Mouse (Mus musculus): ENCODE results near the gene Dhdh. TPM values are rescaled to one million over a fixed set of nuclear protein-coding genes. Genes with fewer than 3 reads are reported as not detected.
A peak's percentile ranks its signal among the peaks of the same experiment; 100 is the strongest.
"Not testable (repeated sequence)": the region's sequence is repeated elsewhere in the genome, so short reads cannot be mapped to it uniquely, and the experiment has no call there.

Gene Dhdh
- polyA plus RNA-seq (2015; fragmentation: Nextera tagmentation; extraction: Ambion mirVana) = 3.3 and 3.6 TPM in 2 replicates

DNA sequence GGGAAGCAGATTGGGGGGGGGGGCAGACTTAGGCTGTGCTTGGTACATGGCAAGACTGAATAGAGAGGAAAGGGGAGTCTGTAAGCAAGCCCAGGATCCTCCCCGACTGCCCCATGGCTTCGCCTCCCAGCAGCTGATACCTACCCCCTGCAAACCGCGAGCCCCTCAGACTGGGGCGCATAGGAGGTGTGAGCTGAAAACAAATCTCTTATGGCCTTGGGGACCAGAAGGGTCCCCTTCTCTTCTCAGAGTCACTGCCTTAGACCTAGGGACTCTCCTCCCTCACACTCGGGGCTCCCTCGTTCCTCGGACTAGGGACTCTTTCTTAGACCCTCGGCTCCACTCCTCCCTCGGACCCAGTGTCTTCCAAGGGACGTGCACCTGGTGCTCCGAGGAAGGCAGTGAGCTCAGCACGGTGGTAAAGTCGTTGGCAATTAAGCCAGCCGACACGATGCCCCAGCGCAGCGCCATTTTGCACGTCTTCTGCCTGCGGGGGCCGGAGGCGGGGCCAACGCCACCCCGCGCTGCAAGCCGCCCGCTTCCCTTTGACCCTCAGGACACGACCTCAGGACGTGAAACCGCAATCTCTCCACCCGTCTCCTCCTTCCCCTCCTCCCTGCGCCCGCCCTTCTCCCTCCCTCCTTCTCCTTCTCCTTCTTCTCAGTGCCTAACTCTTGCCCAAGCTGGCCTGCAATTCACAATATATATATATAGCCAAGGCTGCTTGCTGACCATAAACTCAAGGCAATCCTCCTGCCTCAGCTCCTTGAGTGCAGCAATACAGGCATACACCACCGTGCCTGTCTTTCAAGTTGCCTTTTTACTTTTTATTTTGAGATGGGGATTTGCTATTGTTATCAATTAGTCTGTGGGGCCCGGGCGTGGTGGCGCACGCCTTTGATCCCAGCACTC, at the start of gene Dhdh:
Gene Dhdh, minus strand, starts transcription at position 513 of the 912 bp plus-strand sequence.
- H3K27me3 ChIP-seq = no peaks in the 10 kb centered on the region
- H3K27ac ChIP-seq = peak within 1 kb of the TSS; percentile 86
- no peaks in the 10 kb centered on the region for H3K9me3 ChIP-seq
- peak within 1 kb of the TSS; percentile 65 for H3K9ac ChIP-seq (replicated peaks)
- H3K36me3 ChIP-seq = peaks cover 17% of the 10 kb centered on the region
- peak; percentile 78 for ATAC-seq
- WGBS = 9% methylated on average over 38 of the region's 38 CpGs
- peaks cover 26% of the 10 kb centered on the region for H3K4me1 ChIP-seq (replicated peaks)
- H3K4me2 ChIP-seq (replicated peaks) = peak within 1 kb of the TSS; percentile 57
- H3K4me3 ChIP-seq (replicated peaks) = peak within 1 kb of the TSS; percentile 40

DNA sequence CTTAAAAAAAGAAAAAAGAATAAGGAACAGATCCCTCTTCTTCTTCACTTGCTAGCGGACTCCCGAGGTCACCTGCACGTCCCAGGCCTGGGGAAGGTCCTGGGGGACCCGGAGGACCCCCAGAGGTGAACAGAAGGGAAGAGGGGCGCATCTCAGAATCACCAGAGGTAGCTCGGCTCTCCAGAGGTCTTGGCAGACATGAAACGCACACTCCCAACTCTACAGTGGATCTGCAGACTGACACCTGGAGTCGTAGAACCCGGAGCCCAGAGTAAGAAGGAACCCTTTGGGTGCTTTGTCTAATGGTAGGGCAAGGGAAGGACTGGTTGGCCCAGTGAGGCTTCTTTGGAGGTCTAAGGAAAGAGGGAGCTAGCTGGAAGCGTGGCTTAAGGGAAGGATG, 49.0 kb upstream of the Dhdh start:
- no peaks in the 10 kb centered on the region for H3K36me3 ChIP-seq

DNA sequence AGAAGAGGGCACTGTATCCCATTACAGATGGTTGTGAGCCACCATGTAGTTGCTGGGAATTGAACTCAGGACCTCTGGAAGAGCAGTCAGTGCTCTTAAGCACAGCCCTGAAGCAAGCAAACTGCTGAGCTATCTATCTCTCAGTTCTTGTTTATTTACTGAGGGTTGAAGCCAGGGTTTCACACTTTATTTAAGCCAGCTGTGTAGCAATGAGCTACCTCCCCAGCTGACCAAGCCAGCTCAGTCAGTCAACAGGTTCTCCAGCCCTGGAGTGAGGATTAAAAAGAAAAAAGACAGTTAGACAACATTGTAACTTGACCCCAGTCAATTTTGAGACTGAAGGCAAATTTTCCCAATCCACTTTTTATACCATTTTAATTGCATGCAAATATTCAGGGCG, 47.1 kb upstream of the Dhdh start:
- no peaks in the 10 kb centered on the region for H3K27me3 ChIP-seq
- H3K36me3 ChIP-seq = no peaks in the 10 kb centered on the region
- no peak overlapping the region for H3K4me3 ChIP-seq (replicated peaks)
- H3K9ac ChIP-seq (replicated peaks) = no peak overlapping the region
- no peak for ATAC-seq
- H3K27ac ChIP-seq = no peak overlapping the region
- H3K4me1 ChIP-seq (replicated peaks) = peaks cover 7% of the 10 kb centered on the region
- no peaks in the 10 kb centered on the region for H3K9me3 ChIP-seq
- no peak overlapping the region for H3K4me2 ChIP-seq (replicated peaks)
- 77% methylated on average over 1 of the region's 1 CpGs for WGBS

More for the DNA sequence above, 49.0 kb upstream of the Dhdh start:
- peak overlapping the region; percentile 50 for H3K4me3 ChIP-seq (replicated peaks)
- no peak for ATAC-seq
- no peak overlapping the region for H3K27ac ChIP-seq
- H3K9ac ChIP-seq (replicated peaks) = peak overlapping the region; percentile 68
- WGBS = 79% methylated on average over 10 of the region's 10 CpGs
- peak overlapping the region; percentile 70 for H3K4me2 ChIP-seq (replicated peaks)
- H3K27me3 ChIP-seq = no peaks in the 10 kb centered on the region
- peaks cover 7% of the 10 kb centered on the region for H3K4me1 ChIP-seq (replicated peaks)
- H3K9me3 ChIP-seq = no peaks in the 10 kb centered on the region

DNA sequence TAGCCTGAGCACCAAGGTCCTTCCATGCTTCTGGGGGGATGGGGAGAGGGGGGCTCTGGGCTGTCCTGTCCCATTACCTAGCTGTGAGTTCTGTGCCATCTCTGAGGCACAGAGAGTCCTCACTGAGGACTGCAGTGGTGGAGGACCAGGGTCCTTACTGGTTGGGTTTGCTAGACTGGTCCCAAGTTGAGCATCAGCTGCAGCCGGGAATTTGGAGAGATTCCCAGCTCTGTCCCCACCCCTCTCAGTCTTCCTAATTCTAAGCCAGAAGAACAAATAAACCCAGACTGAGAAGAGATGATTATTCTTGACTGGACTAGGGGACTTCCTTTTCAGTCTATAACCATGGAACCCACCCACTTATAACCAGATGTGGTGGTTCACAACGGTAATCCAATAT, 42.0 kb upstream of the Dhdh start:
- ATAC-seq = no peak
- WGBS = 89% methylated on average over 2 of the region's 2 CpGs
- Histone ChIP-seq H3K4me1 (replicated peaks) (peaks cover 6% of the 10 kb centered on the region), H3K9ac (replicated peaks) (no peak overlapping the region), H3K4me3 (replicated peaks) (no peak overlapping the region), H3K4me2 (replicated peaks) (no peak overlapping the region), H3K9me3 (no peaks in the 10 kb centered on the region), H3K27me3 (no peaks in the 10 kb centered on the region), H3K27ac (no peak overlapping the region), H3K36me3 (no peaks in the 10 kb centered on the region)

DNA sequence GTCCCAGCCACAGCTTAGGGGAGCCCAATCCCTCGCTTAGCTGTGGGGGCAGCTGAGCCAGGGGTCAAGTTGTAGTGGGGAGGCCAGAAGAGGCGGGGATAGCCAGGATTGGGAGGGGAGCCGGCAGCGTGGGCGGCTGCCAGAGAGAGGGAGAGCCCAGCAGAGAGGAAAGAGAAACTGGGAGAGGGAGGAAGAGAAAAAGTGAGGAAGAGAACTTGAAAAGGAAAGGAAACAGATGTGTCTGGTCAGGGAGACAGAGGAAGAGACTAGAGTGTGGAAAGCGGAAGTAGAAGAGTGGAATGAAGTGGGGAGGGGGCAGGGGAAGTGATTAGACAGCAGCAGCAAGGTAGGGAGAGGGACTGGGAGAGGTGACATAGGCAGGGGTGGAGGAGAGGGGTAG, 40.9 kb upstream of the Dhdh start:
- Histone ChIP-seq H3K27me3 (0 out of 2 replicates have a peak, but pooled peaks cover 3% of the 10 kb centered on the region), H3K36me3 (no peaks in the 10 kb centered on the region), H3K4me2 (replicated peaks) (no peak overlapping the region), H3K9me3 (no peaks in the 10 kb centered on the region), H3K4me3 (replicated peaks) (no peak overlapping the region), H3K9ac (replicated peaks) (no peak overlapping the region), H3K27ac (no peak overlapping the region), H3K4me1 (replicated peaks) (peaks cover 17% of the 10 kb centered on the region)
- WGBS = 21% methylated on average over 6 of the region's 6 CpGs
- no peak for ATAC-seq

DNA sequence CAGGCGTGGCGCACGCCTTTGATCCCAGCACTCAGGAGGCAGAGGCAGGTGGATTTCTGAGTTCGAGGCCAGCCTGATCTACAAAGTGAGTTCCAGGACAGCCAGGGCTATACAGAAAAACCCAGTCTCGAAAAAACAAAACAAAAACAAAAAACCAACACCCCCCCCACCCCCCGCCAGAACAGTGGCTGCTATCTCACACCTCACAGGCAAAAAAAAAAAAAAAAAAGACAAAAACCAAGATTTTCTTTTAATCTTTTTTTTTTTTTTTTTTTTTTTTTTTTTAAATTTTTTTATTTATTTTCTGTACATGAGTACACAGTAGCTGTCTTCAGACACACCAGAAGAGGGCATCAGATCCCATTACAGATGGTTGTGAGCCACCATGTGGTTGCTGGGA, 38.6 kb upstream of the Dhdh start:
- H3K4me3 ChIP-seq (replicated peaks); H3K9ac ChIP-seq (replicated peaks); H3K9me3 ChIP-seq; H3K36me3 ChIP-seq; ATAC-seq; H3K27ac ChIP-seq; H3K27me3 ChIP-seq; H3K4me2 ChIP-seq (replicated peaks): not testable (repeated sequence)
- 91% methylated on average over 6 of the region's 6 CpGs for WGBS
- peaks cover 32% of the 10 kb centered on the region for H3K4me1 ChIP-seq (replicated peaks)

DNA sequence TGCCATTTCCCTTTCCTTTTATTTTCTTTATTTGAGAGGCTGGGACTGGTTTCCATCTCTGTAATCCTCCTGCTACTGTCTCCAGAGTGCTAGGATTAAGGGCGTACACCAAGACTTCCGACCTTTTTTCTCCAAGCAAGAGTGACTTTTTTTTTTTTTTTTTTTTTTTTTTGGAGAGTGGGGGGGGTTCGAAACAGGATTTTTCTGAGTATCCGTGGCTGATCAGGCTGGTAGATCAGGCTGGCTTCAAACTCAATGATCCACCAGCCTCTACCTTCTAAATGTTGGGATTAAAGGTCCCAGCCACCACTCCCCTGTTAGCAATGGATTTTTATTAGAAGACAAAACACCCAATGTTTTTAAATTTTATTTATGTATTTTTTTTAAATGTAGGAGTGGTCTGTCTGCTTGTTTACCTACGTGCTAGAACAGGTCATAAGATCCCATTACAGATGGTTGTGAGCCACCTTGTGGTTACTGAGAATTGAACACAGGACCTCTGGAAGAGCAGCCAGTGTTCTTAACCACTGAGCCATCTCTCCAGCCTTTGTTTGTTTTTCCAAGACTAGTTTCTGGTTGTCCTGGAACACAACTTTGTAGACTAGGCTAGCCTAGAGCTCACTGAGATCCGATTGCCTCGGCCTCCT, 38.0 kb upstream of the Dhdh start:
- WGBS = 25% methylated on average over 7 of the region's 7 CpGs
- H3K36me3 ChIP-seq = no peaks in the 10 kb centered on the region
- peak overlapping the region; percentile 92 for H3K4me2 ChIP-seq (replicated peaks)
- H3K4me1 ChIP-seq (replicated peaks) = peaks cover 33% of the 10 kb centered on the region
- H3K27me3 ChIP-seq = 0 out of 2 replicates have a peak, but pooled peaks cover 3% of the 10 kb centered on the region
- H3K27ac ChIP-seq = peak overlapping the region; percentile 74; the same call in 1 of the 2 replicates
- peak overlapping the region; percentile 86 for H3K9ac ChIP-seq (replicated peaks)
- H3K4me3 ChIP-seq (replicated peaks) = peak overlapping the region; percentile 72
- no peak for ATAC-seq
- no peaks in the 10 kb centered on the region for H3K9me3 ChIP-seq

DNA sequence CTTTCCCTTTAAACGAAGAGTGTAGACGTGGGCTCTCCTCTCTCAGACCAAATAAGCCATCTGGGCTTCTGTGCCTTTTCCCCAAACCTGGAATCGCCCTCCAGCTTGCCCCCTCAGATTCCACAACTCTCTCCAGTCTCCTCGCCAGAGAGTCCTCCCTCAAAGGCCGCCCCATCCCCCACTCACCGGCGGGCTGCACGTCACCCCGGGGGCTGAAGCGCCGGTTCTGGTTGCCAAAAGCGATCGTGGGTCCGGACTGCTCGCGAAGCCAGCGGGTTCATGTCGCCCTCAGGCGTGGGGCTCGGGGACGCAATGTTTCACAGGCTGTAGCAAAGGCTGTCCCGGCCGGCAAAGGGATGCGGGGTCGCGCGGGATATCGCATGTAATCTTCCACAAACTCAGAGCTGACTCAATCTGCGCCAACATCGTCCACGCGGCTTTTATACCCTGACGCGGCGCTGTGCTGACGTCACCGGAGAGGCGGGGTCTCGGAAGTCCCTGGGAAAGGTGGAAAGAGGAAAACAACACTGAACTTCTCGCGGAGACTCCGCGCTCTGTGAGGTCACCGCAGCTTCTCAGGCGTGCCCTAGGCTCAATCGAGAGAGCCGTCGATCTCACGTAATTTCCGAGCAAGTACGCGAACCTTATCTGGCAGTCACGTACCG, 37.3 kb upstream of the Dhdh start, which contains the start of the genes Ppp1r15a and Plekha4:
Gene Ppp1r15a, minus strand, starts transcription at position 460 of the 665 bp plus-strand sequence.
Gene Plekha4, plus strand, starts transcription at position 522 of the 665 bp plus-strand sequence.
- Histone ChIP-seq H3K4me2 (replicated peaks) (peak within 1 kb of the TSS; percentile 92), H3K27me3 (0 out of 2 replicates have a peak, but pooled peaks cover 3% of the 10 kb centered on the region), H3K4me1 (replicated peaks) (peaks cover 33% of the 10 kb centered on the region), H3K9me3 (no peaks in the 10 kb centered on the region), H3K36me3 (no peaks in the 10 kb centered on the region), H3K27ac (peak within 1 kb of the TSS; percentile 74), H3K4me3 (replicated peaks) (peak within 1 kb of the TSS; percentile 72), H3K9ac (replicated peaks) (peak within 1 kb of the TSS; percentile 86)
- WGBS = under 1% methylated on average over 54 of the region's 54 CpGs
- peak; percentile 82 for ATAC-seq

DNA sequence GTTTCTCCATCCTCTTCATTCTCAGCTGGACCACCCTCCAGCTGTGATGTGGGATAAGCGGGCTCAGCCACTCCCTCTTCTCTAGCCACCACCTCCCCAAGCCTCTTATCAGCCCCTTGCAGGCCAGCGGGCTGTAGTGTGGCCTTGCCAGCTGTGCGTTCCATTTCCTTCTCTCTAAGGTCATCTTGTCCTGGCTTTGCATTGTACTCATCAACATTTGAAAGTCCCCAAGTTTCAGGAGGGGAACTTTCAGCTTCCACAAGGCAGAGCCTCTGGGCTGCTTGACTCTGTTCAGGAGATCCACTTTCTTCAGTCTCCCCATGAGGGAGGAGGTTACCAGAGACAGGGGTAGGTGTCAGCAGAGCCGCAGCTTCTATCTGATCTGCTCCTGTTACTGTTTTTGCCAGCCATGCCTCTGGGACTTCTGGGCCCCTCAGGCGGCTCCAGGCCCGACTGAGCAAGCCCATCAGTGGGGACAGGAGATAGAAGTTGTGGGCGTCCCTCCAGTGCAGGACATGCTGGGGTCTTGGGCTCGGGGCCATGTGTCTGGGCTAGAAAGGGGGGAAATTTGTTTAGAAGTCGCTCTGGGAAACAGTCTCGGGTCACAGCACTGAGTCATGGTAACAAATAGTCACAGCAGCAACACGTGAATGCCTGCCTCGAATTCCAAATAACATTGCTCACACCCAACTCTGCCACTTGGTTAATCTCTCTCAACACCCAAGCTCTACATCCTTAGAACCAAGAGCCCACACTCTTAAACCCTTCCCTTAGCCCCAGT, 36.4 kb upstream of the Dhdh start:
- Histone ChIP-seq H3K4me1 (replicated peaks) (peaks cover 33% of the 10 kb centered on the region), H3K27ac (peak overlapping the region; percentile 74; the same call in 1 of the 2 replicates), H3K9me3 (no peaks in the 10 kb centered on the region), H3K36me3 (no peaks in the 10 kb centered on the region), H3K4me3 (replicated peaks) (peak overlapping the region; percentile 72), H3K9ac (replicated peaks) (peak overlapping the region; percentile 86), H3K27me3 (0 out of 2 replicates have a peak, but pooled peaks cover 3% of the 10 kb centered on the region), H3K4me2 (replicated peaks) (peak overlapping the region; percentile 92)
- 25% methylated on average over 12 of the region's 12 CpGs for WGBS
- no peak for ATAC-seq

DNA sequence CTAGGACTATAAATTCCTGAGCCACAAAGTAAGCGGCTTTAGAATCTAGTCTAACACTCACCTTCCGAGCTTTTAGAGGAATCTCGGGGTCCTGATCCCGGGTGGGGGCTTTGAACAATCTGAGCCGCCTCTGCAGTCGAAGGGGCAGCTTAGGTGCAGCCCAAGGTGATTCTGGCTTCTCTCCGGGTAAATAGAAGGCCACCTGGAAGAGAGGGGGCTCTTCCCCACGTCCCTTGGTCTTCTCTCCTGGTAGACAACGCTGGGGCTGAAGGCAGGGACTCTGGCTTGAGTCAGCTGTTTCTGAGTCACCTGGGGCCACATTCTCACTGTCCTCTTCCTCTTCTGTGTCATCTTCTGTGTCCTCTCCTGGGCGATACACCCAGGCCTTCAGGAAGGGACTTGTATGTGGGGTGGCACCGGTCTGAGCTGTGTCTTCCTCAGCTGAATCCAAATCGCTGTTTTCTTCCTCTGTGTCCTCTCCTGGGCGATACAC, 35.1 kb upstream of the Dhdh start:
- Histone ChIP-seq H3K9me3 (no peaks in the 10 kb centered on the region), H3K4me1 (replicated peaks) (peaks cover 33% of the 10 kb centered on the region), H3K4me3 (replicated peaks) (no peak overlapping the region), H3K4me2 (replicated peaks) (no peak overlapping the region), H3K9ac (replicated peaks) (0 out of 2 replicates have a peak overlapping the region, but pooled peaks have one; percentile 16), H3K27ac (no peak overlapping the region), H3K36me3 (no peaks in the 10 kb centered on the region), H3K27me3 (0 out of 2 replicates have a peak, but pooled peaks cover 3% of the 10 kb centered on the region)
- WGBS = 88% methylated on average over 13 of the region's 13 CpGs
- no peak for ATAC-seq

Data from midbrain, embryonic 13.5 days (tissue).